Mouse (Mus musculus) frontal cortex, postnatal 14 days (tissue): Measurements from ENCODE around the gene Gm19668.
"Not testable (repeated sequence)": the region's sequence is repeated elsewhere in the genome, so short reads cannot be mapped to it uniquely, and the experiment has no call there.

Source experiments
- DNase-seq, 2 experiments: peaks; one replicate each; pipeline ENCODE4 v3.0.0; 2022; ENCODE audit warnings: low spot score in 2 of 2

Gm19668 gene

DNA sequence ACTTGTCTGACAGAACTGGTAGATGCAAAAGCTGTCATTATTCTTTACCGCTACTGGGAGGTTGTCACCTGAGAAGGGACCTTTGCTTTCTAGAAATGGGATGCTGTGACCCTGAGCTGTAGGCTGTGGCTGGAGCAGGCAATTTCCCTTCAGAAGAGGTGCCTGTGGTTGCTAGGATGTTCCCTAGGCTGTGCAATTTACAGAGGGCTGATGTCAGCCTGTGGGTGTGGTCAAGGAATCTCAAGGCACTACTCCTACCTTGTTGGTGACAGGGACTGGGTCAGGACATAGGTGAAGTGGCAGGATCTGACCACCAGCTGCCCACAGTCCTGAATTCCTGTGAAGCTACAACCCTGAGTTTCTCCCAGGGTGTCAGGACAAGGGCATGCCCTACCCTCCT is 29.2 kb downstream of the Gm19668 start:
- DNase-seq: no peak

- DNase-seq: not testable (repeated sequence)
Measured at GRCm38 (mm10) chr10:77759582-77759981, 39.4 kb downstream of the Gm19668 start, which contains the start of gene Gm3233. Gm3233 (minus strand) TSS chr10:77759682.

GRCm38 (mm10) chr10:77753448-77753847 is 45.5 kb downstream of the Gm19668 start:
- DNase-seq: no peak

GRCm38 (mm10) chr10:77752312-77752711 is 46.6 kb downstream of the Gm19668 start:
- not testable (repeated sequence) for DNase-seq

DNA sequence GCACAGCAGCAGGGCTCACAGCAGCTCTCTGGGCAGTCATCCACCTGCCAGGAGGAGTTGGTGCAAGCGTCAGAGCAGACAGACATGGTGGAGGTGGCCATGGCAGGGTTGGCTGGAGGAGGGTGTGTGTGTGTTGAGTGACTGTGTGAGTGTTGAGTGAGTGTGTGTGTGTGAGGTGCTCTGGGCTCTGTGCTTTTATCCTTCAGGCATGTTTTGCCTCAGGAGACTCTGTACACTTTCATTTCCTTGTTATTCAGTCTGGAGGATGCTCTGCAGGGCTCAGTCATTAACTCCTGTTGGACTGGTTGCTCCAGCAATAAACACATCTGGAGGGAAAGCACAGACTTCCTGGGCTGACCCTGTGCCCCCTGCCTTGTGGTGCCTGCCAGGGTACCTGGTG is 47.7 kb downstream of the Gm19668 start, which contains the start of gene Gm9736:
Gm9736 (minus strand) TSS at position 101 of the 400 bp plus-strand sequence.
- DNase-seq: not testable (repeated sequence)

- not testable (repeated sequence) for DNase-seq
Measured at GRCm38 (mm10) chr10:77750686-77751085, 48.2 kb downstream of the Gm19668 start.
